Mouse (Mus musculus) left cerebral cortex, adult 8-10 months (tissue): ENCODE measurements around the gene Rtf2. TPM values are rescaled to one million over a fixed set of nuclear protein-coding genes. Genes with fewer than 3 reads are reported as not detected.

Source experiments
- DNase-seq, 2 experiments: peaks; one replicate each; pipeline ENCODE4 v3.0.0; 2022; ENCODE audit warnings: low spot score in 2 of 2
- total RNA-seq, 4 experiments: library from RNA; stranded (reverse); gene quantifications; 2 replicates each; pipeline ENCODE4 v1.2.4; 2022

Gene Rtf2
- 10 to 100 TPM; 67.7 to 75.2 (median 72.8) TPM for total RNA-seq

- DNase-seq, result peak; percentile 99
Observed at GRCm38 (mm10) chr2:172439843-172440639, at the start of gene Rtf2. Gene Rtf2, plus strand, starts transcription at chr2:172440556.

GRCm38 (mm10) chr2:172392041-172392521 lies 48.3 kb upstream of the Rtf2 start:
- DNase-seq, result peak; percentile 26 to 79

GRCm38 (mm10) chr2:172393391-172394051 lies 46.8 kb upstream of the Rtf2 start, which contains the start of gene Cass4:
Gene Cass4, plus strand, starts transcription at chr2:172393794.
- no peak for DNase-seq

GRCm38 (mm10) chr2:172394052-172394392 lies 46.3 kb upstream of the Rtf2 start:
- no peak for DNase-seq

- no peak for DNase-seq
Observed at GRCm38 (mm10) chr2:172394671-172395070, 45.7 kb upstream of the Rtf2 start.

- DNase-seq, result no peak
Observed at GRCm38 (mm10) chr2:172395961-172396360, 44.4 kb upstream of the Rtf2 start.

GRCm38 (mm10) chr2:172399901-172400300 lies 40.5 kb upstream of the Rtf2 start:
- no peak for DNase-seq

GRCm38 (mm10) chr2:172401116-172401825 lies 39.1 kb upstream of the Rtf2 start:
- no peak for DNase-seq

GRCm38 (mm10) chr2:172404239-172404638 lies 36.1 kb upstream of the Rtf2 start:
- DNase-seq, result no peak

- DNase-seq, result no peak
Observed at GRCm38 (mm10) chr2:172405011-172405410, 35.3 kb upstream of the Rtf2 start.

GRCm38 (mm10) chr2:172406173-172406572 lies 34.2 kb upstream of the Rtf2 start:
- DNase-seq, result no peak

GRCm38 (mm10) chr2:172407499-172407898 lies 32.9 kb upstream of the Rtf2 start:
- DNase-seq, result no peak

- DNase-seq, result no peak
Observed at GRCm38 (mm10) chr2:172410686-172411085, 29.7 kb upstream of the Rtf2 start.

- DNase-seq, result peak in 1 of 2 experiments; percentile 32
Observed at GRCm38 (mm10) chr2:172411091-172411490, 29.3 kb upstream of the Rtf2 start.

- no peak for DNase-seq
Observed at GRCm38 (mm10) chr2:172412454-172412853, 27.9 kb upstream of the Rtf2 start.

GRCm38 (mm10) chr2:172413273-172413672 lies 27.1 kb upstream of the Rtf2 start:
- DNase-seq, result no peak

GRCm38 (mm10) chr2:172413894-172414293 lies 26.5 kb upstream of the Rtf2 start:
- no peak for DNase-seq

GRCm38 (mm10) chr2:172416218-172416617 lies 24.1 kb upstream of the Rtf2 start:
- no peak for DNase-seq

GRCm38 (mm10) chr2:172416876-172417275 lies 23.5 kb upstream of the Rtf2 start:
- no peak for DNase-seq

GRCm38 (mm10) chr2:172418208-172418607 lies 22.1 kb upstream of the Rtf2 start:
- DNase-seq, result no peak

- no peak for DNase-seq
Observed at GRCm38 (mm10) chr2:172430609-172431008, 9.7 kb upstream of the Rtf2 start.

- DNase-seq, result no peak
Observed at GRCm38 (mm10) chr2:172433746-172434145, 6.6 kb upstream of the Rtf2 start.
